Mouse (Mus musculus): ENCODE measurements at regions not wholly inside any gene's neighbourhood (a gene's known extent, or its start where the extent isn't known, plus 50 kb on each side); places are given as distances from the start of the nearest gene placed in this dataset.
"Not testable (repeated sequence)": the region's sequence is repeated elsewhere in the genome, so short reads cannot be mapped to it uniquely, and the experiment has no call there.

DNA sequence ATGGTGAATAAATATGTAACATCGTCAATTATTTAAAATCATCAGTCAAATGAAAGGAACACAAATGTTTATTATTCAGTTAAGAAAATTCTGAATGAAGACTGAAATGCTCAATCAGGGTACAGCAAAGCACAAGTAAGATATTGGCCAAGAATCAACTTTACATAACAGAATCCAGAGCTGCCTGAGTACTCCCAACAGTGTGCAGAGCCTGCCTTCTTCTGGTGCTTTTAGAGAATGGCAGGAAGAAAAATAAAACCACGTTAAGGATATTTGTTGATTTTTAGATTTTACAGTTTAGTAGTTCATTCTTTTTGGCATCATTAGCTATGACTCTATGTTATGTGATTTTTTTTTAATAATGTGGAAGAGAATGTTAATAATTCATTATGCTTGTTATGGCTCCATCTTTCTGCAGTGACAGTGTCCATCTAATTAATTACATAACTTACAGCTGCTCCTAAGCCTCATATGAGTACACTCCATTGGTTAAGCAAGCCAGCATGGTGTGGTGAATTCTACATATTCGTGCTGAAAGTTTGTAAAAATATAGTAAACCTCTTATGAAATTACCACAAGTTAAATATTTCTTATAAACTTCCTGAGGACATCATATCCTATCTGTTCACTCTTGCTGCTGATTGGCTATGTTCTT is 579.0 kb downstream of the Kcna4 start:
- peak; percentile 25 to 31 for DNase-seq

DNA sequence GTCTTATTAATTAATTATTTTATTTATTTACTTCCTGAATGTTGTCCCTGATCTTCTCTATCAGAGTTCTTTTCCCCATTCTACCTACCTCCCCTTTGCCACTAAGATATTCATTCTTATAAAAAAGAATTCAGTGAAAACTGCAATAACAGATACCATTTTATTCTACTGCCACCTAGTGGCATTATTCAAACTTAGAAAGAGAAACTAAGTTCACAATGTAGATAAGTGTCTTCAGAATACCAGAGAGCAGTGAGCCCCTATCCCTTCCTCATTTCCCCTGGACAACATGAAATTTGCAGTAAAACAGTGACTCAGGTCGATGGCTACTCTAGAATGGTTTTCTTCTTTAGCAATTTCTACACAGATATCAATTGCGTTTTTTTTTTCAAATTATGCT is 589.2 kb downstream of the Kcna4 start:
- peak in 1 of 2 experiments; percentile 4 for DNase-seq

DNA sequence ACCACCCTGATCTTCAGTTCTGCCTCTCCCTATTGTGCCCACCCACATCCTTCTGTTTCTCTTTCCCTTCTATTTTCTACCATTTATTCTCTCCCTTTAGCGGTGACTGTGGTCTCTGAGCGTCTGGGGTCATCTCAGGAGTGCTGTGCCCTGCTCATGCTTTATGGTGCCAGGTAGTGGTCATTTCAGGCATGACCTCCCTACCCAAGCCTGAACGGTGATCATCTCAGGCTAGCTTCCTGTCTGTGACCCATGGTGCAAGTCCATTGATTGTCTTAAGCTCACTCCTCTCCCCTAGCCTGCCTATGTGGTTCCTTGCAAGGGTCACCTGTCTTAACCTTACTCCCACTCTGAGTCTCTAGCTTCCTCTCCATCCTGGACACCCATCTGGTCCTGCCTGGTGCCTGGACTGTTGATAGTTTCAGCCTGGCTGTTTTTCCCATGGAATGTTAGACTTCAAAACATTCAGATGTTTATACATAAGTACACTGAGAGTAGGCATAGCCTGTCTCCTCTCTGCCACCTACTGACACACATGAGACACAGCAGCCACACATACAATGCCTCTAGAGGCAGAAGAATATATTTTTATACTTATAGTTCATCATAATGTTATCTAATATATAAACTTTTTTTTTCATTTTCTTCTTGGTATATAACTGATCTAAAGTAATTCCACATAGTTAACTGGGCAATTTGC is 595.8 kb downstream of the Kcna4 start:
- DNase-seq = peak in 1 of 2 experiments; percentile 4

GRCm38 (mm10) chr2:107888245-107888644 is 597.8 kb downstream of the Kcna4 start:
- DNase-seq = no peak

DNA sequence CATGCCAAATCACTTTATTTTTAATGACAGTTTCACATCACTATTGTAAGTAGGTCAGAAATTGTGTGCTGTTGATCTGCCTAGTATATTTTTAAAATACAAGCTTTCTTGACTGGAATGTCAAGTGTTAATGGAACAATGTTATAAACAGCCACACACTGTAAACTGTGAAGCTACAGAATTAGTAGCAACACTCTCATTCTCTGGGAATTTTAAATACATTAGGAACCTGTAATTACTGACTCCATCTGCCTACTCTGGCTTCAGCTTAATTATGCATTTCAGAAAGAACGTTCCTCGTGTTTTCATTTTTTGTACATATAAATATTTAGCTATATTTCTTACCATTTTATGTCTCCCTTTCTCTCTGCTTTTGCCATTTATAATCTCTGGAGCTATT is 634.7 kb downstream of the Kcna4 start:
- no peak for DNase-seq

GRCm38 (mm10) chr2:107926606-107927005 is 636.2 kb downstream of the Kcna4 start:
- DNase-seq = peak; percentile 64 to 73

- no peak for DNase-seq
Measured at GRCm38 (mm10) chr2:107935336-107935735, 644.9 kb downstream of the Kcna4 start.

DNA sequence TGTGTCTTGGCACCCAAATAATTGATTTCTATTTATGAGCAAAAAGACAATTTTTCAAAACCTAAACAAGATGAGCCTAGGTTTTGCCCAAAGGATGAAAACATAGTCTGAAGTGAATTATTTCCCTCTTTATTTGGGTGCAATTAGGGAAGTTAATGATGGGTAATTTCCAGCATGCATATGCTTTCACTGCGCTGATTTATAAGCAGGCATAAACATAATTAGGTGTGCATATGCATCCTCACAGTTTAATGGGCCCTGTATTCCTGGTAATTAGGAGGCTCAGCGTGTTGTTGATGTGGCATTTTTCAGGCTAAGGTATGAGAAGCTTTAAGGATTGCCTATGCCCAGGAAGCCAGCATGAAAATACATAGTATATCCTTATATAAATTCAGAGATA is 645.3 kb downstream of the Kcna4 start:
- DNase-seq = no peak

DNA sequence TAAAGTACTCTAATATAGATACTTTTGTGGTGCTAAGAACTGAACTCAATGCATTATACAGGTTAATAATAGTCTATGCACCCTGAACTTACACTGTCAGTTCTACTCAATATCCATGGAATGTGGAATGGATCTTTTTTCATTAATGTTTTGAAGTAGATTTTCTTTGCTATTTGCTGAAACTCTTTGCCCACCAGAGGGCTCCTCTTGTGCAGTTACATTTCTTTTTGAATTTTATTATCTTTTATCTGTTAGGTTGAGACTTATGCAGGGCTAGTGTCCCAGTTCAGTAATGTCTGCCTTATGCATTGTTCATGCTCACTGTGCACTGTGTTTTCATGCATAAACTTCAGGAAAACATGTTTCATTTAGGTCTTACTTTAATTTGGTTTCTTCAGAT is 650.9 kb downstream of the Kcna4 start:
- no peak for DNase-seq

DNA sequence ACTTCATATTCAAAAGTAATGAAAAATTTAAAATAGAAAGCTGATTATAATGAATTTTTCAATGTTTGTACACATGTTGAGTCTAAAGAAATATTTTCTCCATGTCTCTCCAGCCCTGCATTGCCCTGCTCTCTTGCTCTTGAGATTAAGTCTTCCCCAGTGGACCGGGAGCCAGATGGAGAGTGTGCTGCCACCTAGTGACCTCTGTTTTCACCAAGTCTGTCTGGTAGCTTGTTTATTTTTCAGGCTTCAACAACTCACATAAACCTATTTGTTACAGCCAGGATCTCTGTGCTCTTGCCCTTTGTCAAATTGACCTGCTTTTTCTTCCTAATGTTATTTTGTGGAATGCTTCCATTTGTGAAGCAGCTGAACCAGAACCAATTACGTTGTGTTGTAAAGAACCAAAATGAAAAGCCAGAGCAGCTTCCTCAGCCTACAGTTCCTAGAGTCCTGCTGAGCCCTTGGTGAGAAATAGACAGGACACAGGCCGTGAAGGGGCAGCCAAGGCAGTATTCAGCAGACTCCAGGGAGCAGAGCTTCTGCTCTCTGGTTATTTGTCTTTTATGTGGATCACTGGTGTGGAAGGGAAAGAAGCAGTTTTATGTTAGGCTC is 655.5 kb downstream of the Kcna4 start:
- DNase-seq = peak; percentile 72 to 77

DNA sequence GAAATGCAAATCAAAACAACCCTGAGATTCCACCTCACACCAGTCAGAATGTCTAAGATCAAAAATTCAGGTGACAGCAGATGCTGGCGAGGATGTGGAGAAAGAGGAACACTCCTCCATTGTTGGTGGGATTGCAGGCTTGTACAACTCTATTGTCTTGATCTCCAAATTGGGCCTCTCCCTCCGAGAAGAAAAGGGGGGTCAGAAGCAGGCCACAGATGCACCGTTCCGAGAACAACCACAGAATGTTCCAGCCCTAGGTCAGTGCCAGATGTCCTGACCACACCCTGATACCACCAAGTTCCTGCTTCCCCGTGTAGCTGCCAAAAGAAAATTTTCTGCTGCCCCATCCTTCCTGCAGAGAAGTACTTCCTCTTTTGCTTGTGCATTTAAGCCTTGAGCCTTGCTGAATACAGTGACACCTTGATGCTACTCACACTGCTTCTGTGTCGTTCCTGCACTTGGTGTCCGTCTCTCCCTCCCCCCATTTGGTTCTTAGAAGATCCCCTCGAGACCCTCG is 665.2 kb downstream of the Kcna4 start:
- not testable (repeated sequence) for DNase-seq

- not testable (repeated sequence) for DNase-seq
Measured at GRCm38 (mm10) chr2:107963921-107964320, 673.5 kb downstream of the Kcna4 start.

DNA sequence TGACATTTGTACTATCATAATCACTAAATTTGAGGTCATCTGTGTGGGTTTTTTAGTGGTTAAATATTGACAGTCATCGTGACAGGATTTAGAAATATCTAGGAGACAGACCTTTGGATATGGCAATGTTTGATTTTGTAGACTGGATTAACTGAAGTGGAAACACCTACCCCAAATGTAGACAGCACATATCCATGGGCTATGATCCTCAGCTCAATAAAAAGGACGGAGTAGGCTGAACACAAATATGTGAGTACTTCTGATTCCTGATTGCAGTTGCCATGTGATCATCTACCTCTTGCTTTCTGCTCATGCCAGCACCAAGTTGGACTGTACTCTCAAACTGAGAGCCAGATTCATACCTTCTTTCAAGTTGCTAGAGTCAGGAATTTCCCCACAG is 674.4 kb downstream of the Kcna4 start:
- DNase-seq = no peak

- peak in 1 of 2 experiments; percentile 17 for DNase-seq
Measured at GRCm38 (mm10) chr2:107965336-107966306, 675.2 kb downstream of the Kcna4 start.

DNA sequence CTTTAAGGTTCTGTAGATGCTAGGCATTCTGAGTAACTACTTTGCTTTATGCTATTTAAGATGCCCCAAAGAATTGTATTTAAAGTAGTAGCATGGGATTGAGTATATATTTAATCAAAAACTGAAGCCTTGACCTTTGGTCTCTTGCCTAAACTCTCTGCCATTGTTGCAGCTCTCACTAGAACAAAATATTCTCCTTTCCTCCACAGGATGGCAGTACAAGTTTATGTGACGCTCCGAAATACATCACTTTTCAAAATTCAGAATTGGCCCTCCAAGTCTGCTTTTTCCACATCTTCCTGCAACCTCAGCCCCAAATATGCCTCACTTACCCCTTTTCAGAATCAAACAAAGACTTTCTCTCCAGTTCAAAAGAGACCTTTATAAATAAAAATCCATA is 678.1 kb downstream of the Kcna4 start:
- DNase-seq = no peak

GRCm38 (mm10) chr2:107969526-107969925 is 679.1 kb downstream of the Kcna4 start:
- no peak for DNase-seq

DNA sequence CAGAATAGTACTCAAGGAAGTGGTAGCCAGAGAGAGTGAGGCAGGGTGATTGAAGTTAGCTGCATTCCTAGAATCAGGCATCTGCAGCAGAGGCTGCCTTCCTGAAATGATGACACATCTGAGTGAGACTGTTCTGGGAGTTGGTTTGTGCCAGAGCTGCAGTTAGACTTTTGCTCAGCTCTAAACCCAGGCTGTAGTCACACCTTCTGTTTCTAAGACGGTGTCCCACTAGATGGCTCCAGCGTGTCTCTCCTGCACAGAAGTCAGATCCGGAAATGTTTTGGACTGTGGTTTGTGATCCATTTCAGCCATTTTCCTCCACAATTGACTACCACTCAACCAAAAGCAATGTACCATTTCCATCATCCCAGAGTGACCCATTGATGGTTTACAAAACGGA is 683.1 kb downstream of the Kcna4 start:
- DNase-seq = no peak

DNA sequence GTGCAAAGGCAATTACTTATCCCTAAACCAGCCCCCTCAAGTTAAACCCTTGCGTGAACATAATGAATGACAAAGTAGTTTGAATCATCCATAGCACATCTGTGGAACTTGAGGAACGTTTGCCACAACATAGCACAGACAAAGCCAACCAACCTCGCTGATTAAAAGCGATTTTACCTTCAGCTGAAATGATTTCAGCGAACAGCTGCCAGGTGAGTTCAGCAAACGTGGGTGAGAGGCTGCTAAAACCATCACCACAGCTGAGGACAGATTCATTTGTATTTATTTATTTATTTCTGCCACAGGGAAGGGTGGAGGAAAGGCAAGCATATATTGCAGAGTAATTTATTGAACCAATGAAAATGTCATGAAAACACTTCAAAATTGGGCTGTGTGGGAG is 704.4 kb downstream of the Kcna4 start:
- no peak for DNase-seq

GRCm38 (mm10) chr2:108011534-108011933 is 721.1 kb downstream of the Kcna4 start:
- DNase-seq = no peak

DNA sequence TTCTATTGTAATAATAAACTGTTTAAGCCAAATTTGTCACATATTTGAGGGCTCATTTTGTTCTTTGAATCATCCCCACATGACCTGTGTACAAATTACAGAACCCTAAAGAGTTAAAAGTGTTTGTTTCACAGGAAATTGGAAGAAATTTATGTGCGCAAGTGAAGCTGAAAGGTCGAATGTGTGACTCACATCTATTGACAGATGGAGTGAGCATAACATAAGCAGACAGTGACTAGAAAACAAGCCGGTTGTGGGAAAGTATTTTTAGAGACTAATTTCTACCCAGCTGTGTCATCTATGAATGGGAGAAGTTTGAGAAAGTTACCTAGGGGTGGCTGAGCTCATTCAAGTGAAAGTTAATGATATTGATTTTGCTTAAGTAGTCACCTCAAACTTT is 732.8 kb downstream of the Kcna4 start:
- DNase-seq = no peak

DNA sequence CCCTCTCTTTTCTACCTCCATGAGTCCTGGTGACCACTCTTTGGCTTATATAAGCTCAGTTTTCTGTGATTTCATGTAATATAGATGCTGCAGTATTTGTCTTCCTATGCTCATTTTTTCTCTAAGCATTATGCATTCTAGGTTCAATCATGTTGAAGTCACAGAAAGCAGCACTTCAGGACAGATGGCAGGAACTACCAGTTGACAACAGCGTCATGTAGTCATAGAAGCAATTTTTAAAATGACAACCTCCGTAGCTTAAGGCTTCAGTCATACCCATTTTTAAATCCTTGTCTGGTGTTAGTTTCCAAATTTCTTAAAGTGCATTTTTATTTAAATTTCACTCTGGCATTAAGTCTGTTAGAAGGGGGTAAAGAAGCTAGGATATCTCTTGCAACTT is 740.2 kb downstream of the Kcna4 start:
- no peak for DNase-seq

- peak; percentile 9 to 18 for DNase-seq
Measured at GRCm38 (mm10) chr2:108032301-108033013, 742.0 kb downstream of the Kcna4 start.
